Mouse (Mus musculus): ENCODE data around the gene Cntn1.

- TF ChIP-seq CTCF (IDR thresholded peaks at IDR 0.05; ENCODE audit: insufficient read depth, low read depth, low read length) (no peak), POLR2A (IDR thresholded peaks at IDR 0.05; ENCODE audit: insufficient read depth, low read depth, low read length) (no peak)
These were observed 8.4 kb upstream of the Cntn1 start for GRCm38 (mm10) chr15:92042538-92042937.

Data from olfactory bulb, adult 2 months (tissue).